Mouse (Mus musculus): ENCODE results near the gene Ap2a1. TPM values are rescaled to one million over a fixed set of nuclear protein-coding genes. Genes with fewer than 3 reads are reported as not detected.
A peak's percentile ranks its signal among the peaks of the same experiment; 100 is the strongest.

Ap2a1 gene
- polyA plus RNA-seq, 2 experiments = 67.6 to 69.6 TPM

DNA sequence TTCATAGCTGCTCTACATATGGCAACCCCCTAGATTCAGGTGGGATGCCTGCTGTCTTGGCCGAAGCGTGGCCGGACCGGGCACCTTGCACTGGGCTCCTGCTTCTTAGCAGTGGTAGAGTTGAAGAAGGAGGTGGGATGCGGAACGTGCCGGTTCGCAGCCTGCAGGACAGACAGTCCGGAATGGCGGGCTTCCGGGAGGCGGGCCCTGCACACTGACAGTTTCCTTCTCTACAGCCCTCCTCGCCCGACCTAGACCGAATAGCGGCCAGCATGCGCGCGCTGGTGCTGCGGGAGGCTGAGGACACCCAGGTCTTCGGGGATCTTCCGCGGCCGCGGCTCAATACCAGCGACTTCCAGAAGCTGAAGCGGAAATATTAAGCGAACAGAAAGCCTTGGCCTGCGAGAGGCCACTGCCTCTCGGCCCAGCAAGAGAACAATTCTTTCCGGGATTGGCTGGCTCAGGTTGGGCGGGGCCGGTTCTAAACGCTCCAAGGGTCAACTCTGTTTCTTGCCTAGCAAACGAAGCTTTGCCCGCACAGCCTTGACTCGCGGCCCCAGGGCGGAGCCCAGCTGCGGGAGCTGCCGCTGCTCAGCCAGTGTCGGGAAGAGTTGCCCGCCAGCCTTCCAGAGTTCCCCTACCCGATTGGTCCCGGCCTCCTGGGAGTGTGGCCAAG lies 74.8 kb downstream of the Ap2a1 start:
- peak; percentile 70 for ATAC-seq (ENCODE audit: insufficient read depth)
- peak overlapping the region; percentile 83 for H3K4me2 ChIP-seq (ENCODE audit: low read depth)
- H3K4me1 ChIP-seq (replicated peaks; ENCODE audit: control insufficient read depth in 2 of 2, insufficient read depth in 2 of 2, low read length in 1 of 2) = peaks cover 35 to 41% of the 10 kb centered on the region in 2 experiments
- TF ChIP-seq CTCF (IDR thresholded peaks at IDR 0.05; ENCODE audit: low read depth) (no peak), EP300 (IDR thresholded peaks at IDR 0.05; ENCODE audit: low read depth) (peak; percentile 21; the same call in 1 of the 2 replicates)
- WGBS (ENCODE audit: insufficient replicate concordance) = 1% methylated on average over 45 of the region's 45 CpGs
- peak; percentile 77 to 85 (median 78) for DNase-seq (ENCODE audit: low read depth in 3 of 3, low spot score in 3 of 3)
- no peaks in the 10 kb centered on the region for H3K36me3 ChIP-seq (replicated peaks; ENCODE audit: control insufficient read depth, insufficient read depth, low read depth)
- peak overlapping the region; percentile 81 for H3K9ac ChIP-seq (replicated peaks)
- no peaks in the 10 kb centered on the region for H3K27me3 ChIP-seq (ENCODE audit: control insufficient read depth, insufficient read depth, low read length)
- no peaks in the 10 kb centered on the region for H3K9me3 ChIP-seq (ENCODE audit: control insufficient read depth, low read length)
- peak overlapping the region; percentile 64 to 65 for H3K4me3 ChIP-seq (ENCODE audit: insufficient read depth in 1 of 2, low read depth in 2 of 2, low read length in 2 of 2)
- H3K27ac ChIP-seq = peak overlapping the region; percentile 92

DNA sequence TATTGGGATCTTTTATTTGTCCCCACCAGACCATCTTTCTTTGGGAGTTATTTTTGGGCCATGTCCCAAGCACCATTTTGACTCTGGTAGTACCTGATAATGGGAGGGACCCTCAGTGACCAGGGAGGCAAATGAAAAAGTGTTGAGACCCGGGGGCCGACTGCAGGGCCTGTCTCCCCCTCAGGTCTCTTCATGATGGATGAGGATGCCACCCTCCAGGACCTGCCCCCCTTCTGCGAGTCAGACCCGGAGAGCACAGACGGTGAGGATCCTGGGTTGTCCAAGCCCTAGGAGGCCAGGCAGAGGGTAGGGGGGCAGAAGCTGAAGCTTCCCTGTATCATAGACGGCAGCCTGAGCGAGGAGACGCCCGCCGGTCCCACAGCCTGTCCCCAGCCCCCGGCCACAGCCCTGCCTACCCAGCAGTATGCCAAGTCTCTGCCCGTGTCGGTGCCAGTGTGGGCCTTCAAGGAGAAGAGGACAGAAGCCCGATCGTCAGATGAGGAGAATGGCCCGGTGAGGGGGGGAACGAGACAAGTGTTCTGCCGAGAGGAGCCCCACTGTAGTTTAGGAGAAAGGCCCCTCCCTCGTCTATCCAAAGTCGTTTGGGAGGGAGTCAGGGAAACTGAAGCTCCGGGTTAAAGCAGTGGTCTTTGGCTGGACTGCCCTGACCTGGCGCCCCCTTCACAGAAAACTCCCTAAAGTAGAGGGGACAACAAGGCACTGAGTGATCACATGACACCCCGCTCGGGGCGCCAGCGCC lies 75.5 kb downstream of the Ap2a1 start:
- TF ChIP-seq CTCF (IDR thresholded peaks at IDR 0.05; ENCODE audit: low read depth) (no peak), EP300 (IDR thresholded peaks at IDR 0.05; ENCODE audit: low read depth) (no peak)
- Histone ChIP-seq H3K27me3 (ENCODE audit: control insufficient read depth, insufficient read depth, low read length) (no peaks in the 10 kb centered on the region), H3K4me3 (ENCODE audit: insufficient read depth in 1 of 2, low read depth in 2 of 2, low read length in 2 of 2) (peak overlapping the region; percentile 64 to 65), H3K36me3 (replicated peaks; ENCODE audit: control insufficient read depth, insufficient read depth, low read depth) (no peaks in the 10 kb centered on the region), H3K9ac (replicated peaks) (peak overlapping the region; percentile 81), H3K4me2 (ENCODE audit: low read depth) (peak overlapping the region; percentile 83), H3K27ac (peak overlapping the region; percentile 92), H3K9me3 (ENCODE audit: control insufficient read depth, low read length) (no peaks in the 10 kb centered on the region), H3K4me1 (replicated peaks; ENCODE audit: control insufficient read depth in 2 of 2, insufficient read depth in 2 of 2, low read length in 1 of 2) (peaks cover 35 to 41% of the 10 kb centered on the region in 2 experiments)
- 29% methylated on average over 26 of the region's 26 CpGs for WGBS (ENCODE audit: insufficient replicate concordance)
- DNase-seq (ENCODE audit: low read depth in 3 of 3, low spot score in 3 of 3) = no peak
- peak; percentile 6; the same call in 1 of the 2 replicates for ATAC-seq (ENCODE audit: insufficient read depth)

DNA sequence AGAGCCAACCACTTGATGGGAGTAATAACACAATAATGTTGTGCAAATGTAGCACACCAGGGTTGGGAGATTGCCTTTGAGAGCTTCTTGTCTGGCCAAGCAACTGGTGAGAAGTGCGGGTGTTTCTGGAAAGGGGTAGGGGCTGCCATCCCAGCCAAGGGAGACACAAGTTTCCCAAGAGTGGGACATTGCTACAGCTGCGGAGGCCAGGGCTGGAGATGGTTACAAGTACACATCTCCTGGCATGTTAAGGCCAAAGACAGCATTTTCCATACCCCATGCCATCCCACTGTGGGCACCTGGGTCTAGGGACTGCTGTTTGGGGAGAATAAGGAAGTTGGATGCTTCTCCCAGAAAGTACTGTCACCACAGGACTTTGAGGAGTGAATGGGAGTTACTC lies 76.2 kb downstream of the Ap2a1 start:
- H3K9me3 ChIP-seq (ENCODE audit: control insufficient read depth, low read length) = no peaks in the 10 kb centered on the region
- WGBS (ENCODE audit: insufficient replicate concordance) = 85% methylated on average over 2 of the region's 2 CpGs
- no peaks in the 10 kb centered on the region for H3K27me3 ChIP-seq (ENCODE audit: control insufficient read depth, insufficient read depth, low read length)
- DNase-seq (ENCODE audit: low read depth in 3 of 3, low spot score in 3 of 3) (no peak), ATAC-seq (ENCODE audit: insufficient read depth) (no peak)
- H3K36me3 ChIP-seq (replicated peaks; ENCODE audit: control insufficient read depth, insufficient read depth, low read depth) = no peaks in the 10 kb centered on the region
- H3K4me1 ChIP-seq (replicated peaks; ENCODE audit: control insufficient read depth in 2 of 2, insufficient read depth in 2 of 2, low read length in 1 of 2) = peaks cover 33 to 37% of the 10 kb centered on the region in 2 experiments
- no peak overlapping the region for H3K4me3 ChIP-seq (ENCODE audit: insufficient read depth in 1 of 2, low read depth in 2 of 2, low read length in 2 of 2)
- no peak overlapping the region for H3K27ac ChIP-seq
- no peak overlapping the region; the same call in 1 of the 2 replicates for H3K9ac ChIP-seq (replicated peaks)
- TF ChIP-seq EP300 (IDR thresholded peaks at IDR 0.05; ENCODE audit: low read depth) = no peak
- TF ChIP-seq CTCF (IDR thresholded peaks at IDR 0.05; ENCODE audit: low read depth) = no peak
- H3K4me2 ChIP-seq (ENCODE audit: low read depth) = peak overlapping the region; percentile 83

DNA sequence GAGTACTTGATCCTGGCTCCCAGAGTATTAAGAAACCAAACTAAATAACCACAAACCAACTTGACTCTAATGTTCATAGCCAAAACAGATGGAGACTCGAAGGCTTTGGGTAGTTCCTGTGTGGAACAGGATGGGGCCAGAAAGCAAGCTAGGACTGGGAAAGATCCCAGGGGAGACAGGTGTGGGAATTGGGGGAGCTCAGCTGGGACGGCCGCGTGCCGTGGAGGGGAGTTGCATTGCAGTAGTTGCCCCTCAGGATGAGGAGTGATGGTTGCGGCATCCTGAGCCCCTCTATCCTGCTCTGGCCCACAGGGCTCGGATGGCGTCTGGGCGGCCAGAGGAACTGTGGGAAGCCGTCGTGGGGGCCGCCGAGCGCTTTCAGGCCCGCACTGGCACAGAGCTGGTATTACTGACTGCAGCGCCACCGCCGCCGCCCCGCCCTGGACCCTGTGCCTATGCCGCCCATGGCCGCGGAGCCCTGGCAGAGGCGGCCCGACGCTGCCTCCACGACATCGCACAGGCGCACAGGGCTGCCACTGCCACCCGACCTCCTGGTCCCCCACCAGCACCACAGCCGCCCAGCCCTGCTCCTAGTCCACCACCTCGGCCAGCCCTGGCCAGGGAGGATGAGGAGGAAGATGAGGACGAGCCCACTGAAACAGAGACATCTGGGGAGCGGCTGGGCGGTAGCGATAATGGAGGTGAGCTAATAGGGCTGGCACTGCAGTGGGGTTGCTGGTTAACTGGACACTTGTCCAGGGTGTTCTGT lies 76.9 kb downstream of the Ap2a1 start:
- Histone ChIP-seq H3K4me2 (ENCODE audit: low read depth) (no peak overlapping the region), H3K36me3 (replicated peaks; ENCODE audit: control insufficient read depth, insufficient read depth, low read depth) (no peaks in the 10 kb centered on the region), H3K9me3 (ENCODE audit: control insufficient read depth, low read length) (no peaks in the 10 kb centered on the region), H3K27ac (no peak overlapping the region), H3K9ac (replicated peaks) (no peak overlapping the region), H3K4me3 (ENCODE audit: insufficient read depth in 1 of 2, low read depth in 2 of 2, low read length in 2 of 2) (no peak overlapping the region), H3K4me1 (replicated peaks; ENCODE audit: control insufficient read depth in 2 of 2, insufficient read depth in 2 of 2, low read length in 1 of 2) (peaks cover 38 to 39% of the 10 kb centered on the region in 2 experiments), H3K27me3 (ENCODE audit: control insufficient read depth, insufficient read depth, low read length) (no peaks in the 10 kb centered on the region)
- no peak for ATAC-seq (ENCODE audit: insufficient read depth)
- no peak for TF ChIP-seq CTCF (IDR thresholded peaks at IDR 0.05; ENCODE audit: low read depth)
- TF ChIP-seq EP300 (IDR thresholded peaks at IDR 0.05; ENCODE audit: low read depth) = no peak
- 84% methylated on average over 36 of the region's 36 CpGs for WGBS (ENCODE audit: insufficient replicate concordance)
- DNase-seq (ENCODE audit: low read depth in 3 of 3, low spot score in 3 of 3) = no peak

Data from liver, embryonic 14.5 days (tissue).